Mouse (Mus musculus) heart, postnatal 0 days (tissue): ENCODE measurements around the gene Gse1.

Experiments
- CTCF ChIP-seq: IDR thresholded peaks from 2 replicates; pipeline ENCODE4 v1.5.1; 2016; ENCODE audit warnings: antibody characterized with exemption, control low read depth, low read depth
- EP300 ChIP-seq: IDR thresholded peaks from 2 replicates; pipeline ENCODE4 v1.6.1; 2016; ENCODE audit warnings: antibody characterized with exemption, low read depth

GRCm38 (mm10) chr8:120478754-120479153 is 250.5 kb downstream of the Gse1 start:
- TF ChIP-seq CTCF (no peak), EP300 (no peak)
